Mouse (Mus musculus): ENCODE results near the gene Creb5. TPM values are rescaled to one million over a fixed set of nuclear protein-coding genes. Genes with fewer than 3 reads are reported as not detected.
"Not testable (repeated sequence)": the region's sequence is repeated elsewhere in the genome, so short reads cannot be mapped to it uniquely, and the experiment has no call there.

Gene Creb5
- polyA plus RNA-seq, 1 experiment from 2014 or later = 2.8 TPM

DNA sequence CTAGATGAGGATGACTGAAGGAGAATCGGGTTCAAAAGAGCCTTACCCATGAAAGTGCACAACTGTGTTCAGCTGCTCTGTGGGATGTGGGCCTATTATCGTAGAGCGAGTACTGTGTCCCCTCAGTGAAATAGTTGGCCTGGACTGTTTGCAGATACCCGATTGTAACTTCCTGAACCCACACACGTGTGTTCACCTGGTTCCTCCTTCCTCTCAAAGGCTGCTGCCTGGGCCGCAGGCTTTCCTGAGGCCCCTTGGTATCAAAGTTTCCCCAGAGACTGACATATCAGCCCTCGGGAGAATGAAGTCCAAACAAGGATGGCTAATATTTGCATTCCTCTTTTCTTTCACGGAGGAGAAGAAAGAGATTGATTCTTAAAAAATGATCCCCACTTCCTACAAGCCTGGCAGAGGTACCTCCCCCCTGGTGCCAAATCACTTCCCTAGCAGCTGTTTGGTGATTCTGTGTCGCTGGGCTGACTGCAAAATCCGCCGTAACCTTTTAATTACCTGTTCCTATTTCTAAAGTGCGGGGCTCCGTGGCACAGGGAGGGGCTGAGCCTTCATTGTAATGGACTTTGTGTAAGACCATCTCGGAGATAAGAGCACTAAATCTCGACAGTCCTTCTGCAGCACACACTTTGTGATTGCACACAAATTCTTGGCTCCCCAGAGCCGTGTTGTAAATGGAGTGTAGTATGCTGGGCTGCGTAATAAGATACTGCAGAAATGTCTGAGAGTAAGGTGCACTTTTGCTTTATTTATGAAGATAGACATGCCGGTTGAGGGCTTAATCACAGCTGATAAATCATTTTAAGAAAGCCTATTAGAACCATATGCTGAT, 111.4 kb downstream of the Creb5 start:
- Histone ChIP-seq H3K4me3 (ENCODE audit: low read depth, low read length) (no peak overlapping the region), H3K27ac (ENCODE audit: low read depth, low read length) (no peak overlapping the region), H3K4me1 (replicated peaks; ENCODE audit: control insufficient read depth, insufficient read depth, low read length) (no peaks in the 10 kb centered on the region), H3K9ac (ENCODE audit: low read depth, low read length) (no peak overlapping the region), H3K4me2 (replicated peaks; ENCODE audit: low read depth) (peak overlapping the region; percentile 53), H3K36me3 (ENCODE audit: control insufficient read depth, insufficient read depth) (no peaks in the 10 kb centered on the region), H3K27me3 (replicated peaks; ENCODE audit: control insufficient read depth, insufficient read depth, low read length) (no peaks in the 10 kb centered on the region), H3K9me3 (ENCODE audit: control insufficient read depth) (no peaks in the 10 kb centered on the region)
- no peak for TF ChIP-seq CTCF (IDR thresholded peaks at IDR 0.05; ENCODE audit: low read depth)
- WGBS = 24% methylated on average over 18 of the region's 18 CpGs
- no peak for ATAC-seq

DNA sequence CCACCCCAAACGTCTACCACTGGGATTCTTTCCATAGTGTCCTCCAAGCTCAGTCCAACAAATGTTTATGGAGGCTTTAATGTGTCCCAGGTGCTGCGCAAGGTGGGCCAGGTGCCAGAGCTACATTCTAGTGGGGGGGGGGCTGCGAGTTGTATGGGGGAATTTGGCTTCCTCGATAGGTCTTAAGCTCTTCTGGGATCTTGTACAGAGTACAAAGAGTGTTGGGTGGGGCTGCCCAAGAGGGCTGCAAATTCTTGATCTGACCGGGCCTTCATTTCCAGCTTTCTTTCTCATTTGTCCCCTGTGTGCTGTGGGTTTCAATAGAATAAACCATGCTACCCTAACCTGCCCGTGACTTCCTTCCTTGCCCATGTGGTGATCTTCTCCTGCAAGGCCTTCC, 114.3 kb downstream of the Creb5 start:
- TF ChIP-seq CTCF (IDR thresholded peaks at IDR 0.05; ENCODE audit: low read depth) = no peak
- no peak overlapping the region for H3K4me2 ChIP-seq (replicated peaks; ENCODE audit: low read depth)
- 80% methylated on average over 6 of the region's 6 CpGs for WGBS
- no peak overlapping the region for H3K27ac ChIP-seq (ENCODE audit: low read depth, low read length)
- no peaks in the 10 kb centered on the region for H3K4me1 ChIP-seq (replicated peaks; ENCODE audit: control insufficient read depth, insufficient read depth, low read length)
- no peaks in the 10 kb centered on the region for H3K36me3 ChIP-seq (ENCODE audit: control insufficient read depth, insufficient read depth)
- no peak overlapping the region for H3K9ac ChIP-seq (ENCODE audit: low read depth, low read length)
- no peak overlapping the region for H3K4me3 ChIP-seq (ENCODE audit: low read depth, low read length)
- H3K27me3 ChIP-seq (replicated peaks; ENCODE audit: control insufficient read depth, insufficient read depth, low read length) = no peaks in the 10 kb centered on the region
- H3K9me3 ChIP-seq (ENCODE audit: control insufficient read depth) = no peaks in the 10 kb centered on the region
- no peak for ATAC-seq

- not testable (repeated sequence) for H3K36me3 ChIP-seq (ENCODE audit: control insufficient read depth, insufficient read depth); H3K27me3 ChIP-seq (replicated peaks; ENCODE audit: control insufficient read depth, insufficient read depth, low read length); H3K4me3 ChIP-seq (ENCODE audit: low read depth, low read length); H3K27ac ChIP-seq (ENCODE audit: low read depth, low read length); H3K4me1 ChIP-seq (replicated peaks; ENCODE audit: control insufficient read depth, insufficient read depth, low read length); H3K9ac ChIP-seq (ENCODE audit: low read depth, low read length); H3K9me3 ChIP-seq (ENCODE audit: control insufficient read depth); ATAC-seq; H3K4me2 ChIP-seq (replicated peaks; ENCODE audit: low read depth)
- WGBS = 95% methylated on average over 6 of the region's 7 CpGs
Observed at GRCm38 (mm10) chr6:53402551-53402950, 115.5 kb downstream of the Creb5 start.

DNA sequence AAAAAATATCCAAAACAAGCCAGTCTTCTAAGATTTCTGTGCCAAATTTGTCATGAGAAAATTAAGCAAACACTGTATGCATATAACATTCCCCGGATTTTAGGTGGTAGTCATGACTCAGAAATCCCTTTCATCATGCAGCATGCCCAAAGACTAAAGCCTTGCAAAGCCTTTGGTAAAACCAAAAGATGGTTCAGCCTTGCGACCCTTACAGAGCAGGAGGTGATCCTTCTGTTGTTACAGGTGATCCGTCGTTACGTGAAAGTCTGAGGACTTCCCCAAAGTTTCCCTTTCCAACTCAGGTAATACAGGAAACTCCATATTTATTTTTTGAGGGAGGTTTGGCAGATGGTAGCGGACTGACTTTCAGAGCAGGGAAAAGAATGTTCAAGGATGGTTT, 122.1 kb downstream of the Creb5 start:
- no peaks in the 10 kb centered on the region for H3K36me3 ChIP-seq (ENCODE audit: control insufficient read depth, insufficient read depth)
- ATAC-seq = no peak
- H3K4me3 ChIP-seq (ENCODE audit: low read depth, low read length) = no peak overlapping the region
- H3K9ac ChIP-seq (ENCODE audit: low read depth, low read length) = no peak overlapping the region
- no peaks in the 10 kb centered on the region for H3K9me3 ChIP-seq (ENCODE audit: control insufficient read depth)
- no peaks in the 10 kb centered on the region for H3K27me3 ChIP-seq (replicated peaks; ENCODE audit: control insufficient read depth, insufficient read depth, low read length)
- H3K27ac ChIP-seq (ENCODE audit: low read depth, low read length) = no peak overlapping the region
- no peak for TF ChIP-seq CTCF (IDR thresholded peaks at IDR 0.05; ENCODE audit: low read depth)
- H3K4me2 ChIP-seq (replicated peaks; ENCODE audit: low read depth) = no peak overlapping the region
- H3K4me1 ChIP-seq (replicated peaks; ENCODE audit: control insufficient read depth, insufficient read depth, low read length) = no peaks in the 10 kb centered on the region
- WGBS = 89% methylated on average over 6 of the region's 6 CpGs

GRCm38 (mm10) chr6:53421345-53421744, 134.3 kb downstream of the Creb5 start:
- Histone ChIP-seq H3K36me3 (ENCODE audit: control insufficient read depth, insufficient read depth) (no peaks in the 10 kb centered on the region), H3K27ac (ENCODE audit: low read depth, low read length) (no peak overlapping the region), H3K4me3 (ENCODE audit: low read depth, low read length) (no peak overlapping the region), H3K4me1 (replicated peaks; ENCODE audit: control insufficient read depth, insufficient read depth, low read length) (no peaks in the 10 kb centered on the region), H3K9me3 (ENCODE audit: control insufficient read depth) (no peaks in the 10 kb centered on the region), H3K9ac (ENCODE audit: low read depth, low read length) (no peak overlapping the region), H3K27me3 (replicated peaks; ENCODE audit: control insufficient read depth, insufficient read depth, low read length) (no peaks in the 10 kb centered on the region), H3K4me2 (replicated peaks; ENCODE audit: low read depth) (no peak overlapping the region)
- WGBS = 43% methylated on average over 3 of the region's 3 CpGs
- ATAC-seq = no peak
- TF ChIP-seq CTCF (IDR thresholded peaks at IDR 0.05; ENCODE audit: low read depth) = no peak

DNA sequence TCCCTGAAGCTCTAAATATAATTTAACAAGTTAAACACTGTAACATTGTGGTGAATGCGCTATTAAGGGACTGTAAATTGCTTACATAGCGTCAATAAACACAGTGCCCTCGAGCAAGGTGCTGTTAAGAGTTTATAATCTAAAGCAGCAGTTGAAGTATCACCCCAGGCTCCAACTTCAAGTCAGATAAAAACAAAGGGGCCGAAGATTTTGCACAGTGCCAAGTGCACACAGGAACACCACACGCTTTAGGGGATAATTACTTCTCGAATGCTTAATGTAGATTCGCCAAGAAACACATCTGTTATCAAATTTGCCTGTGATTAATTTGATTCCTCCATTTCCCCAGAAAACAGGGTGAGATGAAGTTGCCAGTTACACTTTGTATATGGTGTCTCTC, 142.3 kb downstream of the Creb5 start:
- Histone ChIP-seq H3K4me3 (ENCODE audit: low read depth, low read length) (no peak overlapping the region), H3K36me3 (ENCODE audit: control insufficient read depth, insufficient read depth) (no peaks in the 10 kb centered on the region), H3K9ac (ENCODE audit: low read depth, low read length) (no peak overlapping the region), H3K27ac (ENCODE audit: low read depth, low read length) (no peak overlapping the region), H3K4me2 (replicated peaks; ENCODE audit: low read depth) (no peak overlapping the region), H3K4me1 (replicated peaks; ENCODE audit: control insufficient read depth, insufficient read depth, low read length) (no peaks in the 10 kb centered on the region), H3K9me3 (ENCODE audit: control insufficient read depth) (no peaks in the 10 kb centered on the region), H3K27me3 (replicated peaks; ENCODE audit: control insufficient read depth, insufficient read depth, low read length) (no peaks in the 10 kb centered on the region)
- 51% methylated on average over 7 of the region's 7 CpGs for WGBS
- ATAC-seq = no peak
- no peak for TF ChIP-seq CTCF (IDR thresholded peaks at IDR 0.05; ENCODE audit: low read depth)

Data from intestine, postnatal 0 days (tissue).